Mouse (Mus musculus): ENCODE measurements around the gene Phlpp1.
"Not testable (repeated sequence)": the region's sequence is repeated elsewhere in the genome, so short reads cannot be mapped to it uniquely, and the experiment has no call there.

The Phlpp1 gene

DNA sequence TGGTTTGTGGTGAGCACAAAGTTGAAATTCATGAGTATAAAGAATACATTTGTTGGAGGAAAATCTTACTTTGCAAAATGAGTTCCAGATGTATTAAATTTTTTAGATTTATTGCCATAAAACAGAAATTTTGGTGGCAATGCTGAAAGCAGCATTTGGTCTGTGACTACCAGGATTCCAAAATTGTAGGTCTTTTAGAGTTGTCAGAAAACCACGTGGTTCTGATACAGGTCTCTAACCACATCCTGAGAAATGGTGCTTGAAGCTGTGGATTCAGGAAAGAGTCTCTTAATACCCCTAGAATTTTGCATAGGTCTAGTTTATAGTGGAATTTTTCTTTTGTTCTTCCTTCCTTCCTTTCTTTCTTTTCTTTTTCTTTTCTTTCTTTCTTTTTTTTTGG is 105.3 kb downstream of the Phlpp1 start:
- in situ Hi-C loops (cut with MboI; ENCODE audit: low pct_unique_long_range_greater_than_20kb in 1 of 2, low sequenced_read_pairs in 2 of 2, unreplicated experiment in 1 of 2), result no loop called here

DNA sequence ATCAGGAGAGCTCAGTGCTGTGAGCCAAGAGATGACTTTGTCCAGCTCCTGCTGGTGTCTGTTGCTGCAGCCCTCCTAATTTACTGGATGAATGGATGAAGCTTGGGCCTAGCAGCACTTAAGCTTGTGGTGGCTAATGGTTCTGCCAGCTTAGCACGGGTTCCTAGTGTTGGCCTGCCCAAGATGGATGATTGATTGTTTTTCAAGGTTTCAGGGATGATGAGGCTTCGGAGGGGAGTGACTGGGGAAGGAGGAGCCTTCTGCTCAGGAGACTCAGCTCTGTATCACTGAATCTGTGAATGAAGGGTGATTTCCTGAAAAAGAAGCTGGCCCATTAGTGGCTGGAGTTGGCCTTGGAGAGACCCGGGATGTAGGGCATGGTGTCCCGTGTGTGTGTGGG is 105.7 kb downstream of the Phlpp1 start:
- in situ Hi-C loops (cut with MboI; ENCODE audit: low pct_unique_long_range_greater_than_20kb in 1 of 2, low sequenced_read_pairs in 2 of 2, unreplicated experiment in 1 of 2), result no loop called here

GRCm38 (mm10) chr1:106278552-106279060 is 107.1 kb downstream of the Phlpp1 start:
- in situ Hi-C loops (cut with MboI; ENCODE audit: low pct_unique_long_range_greater_than_20kb in 1 of 2, low sequenced_read_pairs in 2 of 2, unreplicated experiment in 1 of 2), result no loop called here

DNA sequence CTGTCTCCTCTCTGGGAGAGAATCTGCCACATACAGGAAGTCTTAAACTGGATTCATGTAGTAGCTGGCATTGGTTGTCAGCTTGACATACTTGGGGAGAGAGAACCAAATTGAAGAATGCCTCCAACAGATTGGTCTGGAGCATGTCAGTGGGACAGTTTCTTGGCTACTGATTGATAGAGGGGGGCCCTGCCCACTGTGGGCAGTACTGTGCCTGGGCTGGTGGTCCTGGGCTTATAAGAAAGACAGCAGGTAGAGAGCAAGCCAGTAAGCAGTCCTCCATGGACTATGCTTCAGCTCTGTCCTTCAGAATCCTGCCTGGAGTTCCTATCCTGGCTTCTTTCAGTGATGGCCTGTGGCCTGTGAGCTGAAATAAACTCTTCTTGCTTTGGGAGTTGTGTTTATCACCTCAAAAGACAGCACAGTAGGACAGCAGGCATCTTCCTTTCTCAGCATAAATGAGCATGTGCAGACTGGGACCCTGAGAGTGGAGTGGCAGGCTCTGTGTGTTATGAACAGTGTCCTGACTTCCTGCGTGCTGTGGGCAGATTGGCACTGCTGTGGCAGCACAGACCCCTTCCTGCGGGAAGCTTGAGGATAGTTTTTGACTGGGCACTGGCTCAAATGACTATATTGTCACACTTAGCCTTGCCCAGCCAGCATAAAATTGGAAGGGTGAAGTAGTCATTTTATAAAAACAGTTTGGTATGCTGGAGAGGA is 108.0 kb downstream of the Phlpp1 start:
- in situ Hi-C loops (cut with MboI; ENCODE audit: low pct_unique_long_range_greater_than_20kb in 1 of 2, low sequenced_read_pairs in 2 of 2, unreplicated experiment in 1 of 2), result no loop called here

- in situ Hi-C loops (cut with MboI; ENCODE audit: low pct_unique_long_range_greater_than_20kb in 1 of 2, low sequenced_read_pairs in 2 of 2, unreplicated experiment in 1 of 2), result no loop called here
Observed at GRCm38 (mm10) chr1:106280171-106280913, 108.8 kb downstream of the Phlpp1 start.

DNA sequence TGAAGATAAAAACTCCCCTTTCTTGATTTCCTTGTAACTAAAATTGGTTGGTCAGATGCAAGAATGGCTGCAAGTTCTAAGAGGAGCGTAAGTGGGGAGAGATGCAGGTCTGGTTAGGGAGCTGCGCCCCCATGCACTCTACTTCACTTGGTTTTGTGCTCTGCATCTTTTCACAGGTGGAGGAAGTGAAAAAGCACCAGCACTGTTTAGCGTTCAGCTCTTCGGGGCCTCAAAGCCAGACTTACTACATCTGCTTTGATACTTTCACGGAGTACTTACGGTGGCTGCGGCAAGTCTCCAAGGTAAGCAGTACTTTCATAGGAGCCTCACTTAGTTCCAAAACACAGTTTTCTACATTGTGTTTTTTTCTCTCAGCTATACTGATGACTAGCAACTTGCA is 115.3 kb downstream of the Phlpp1 start:
- in situ Hi-C loops (cut with MboI; ENCODE audit: low pct_unique_long_range_greater_than_20kb in 1 of 2, low sequenced_read_pairs in 2 of 2, unreplicated experiment in 1 of 2), result no loop called here

- in situ Hi-C loops (cut with MboI; ENCODE audit: low pct_unique_long_range_greater_than_20kb in 1 of 2, low sequenced_read_pairs in 2 of 2, unreplicated experiment in 1 of 2), result no loop called here
Observed at GRCm38 (mm10) chr1:106289065-106289464, 117.5 kb downstream of the Phlpp1 start.

- in situ Hi-C loops (cut with MboI; ENCODE audit: low pct_unique_long_range_greater_than_20kb in 1 of 2, low sequenced_read_pairs in 2 of 2, unreplicated experiment in 1 of 2), result no loop called here
Observed at GRCm38 (mm10) chr1:106289580-106289979, 118.0 kb downstream of the Phlpp1 start.

GRCm38 (mm10) chr1:106309394-106310039 is 138.0 kb downstream of the Phlpp1 start:
- in situ Hi-C loops (cut with MboI; ENCODE audit: low pct_unique_long_range_greater_than_20kb in 1 of 2, low sequenced_read_pairs in 2 of 2, unreplicated experiment in 1 of 2), result no loop called here

GRCm38 (mm10) chr1:106310285-106310684 is 138.7 kb downstream of the Phlpp1 start:
- in situ Hi-C loops (cut with MboI; ENCODE audit: low pct_unique_long_range_greater_than_20kb in 1 of 2, low sequenced_read_pairs in 2 of 2, unreplicated experiment in 1 of 2), result no loop called here

- in situ Hi-C loops (cut with MboI; ENCODE audit: low pct_unique_long_range_greater_than_20kb in 1 of 2, low sequenced_read_pairs in 2 of 2, unreplicated experiment in 1 of 2), result not testable (repeated sequence)
Observed at GRCm38 (mm10) chr1:106311830-106312229, 140.3 kb downstream of the Phlpp1 start.

GRCm38 (mm10) chr1:106314476-106314875 is 142.9 kb downstream of the Phlpp1 start:
- in situ Hi-C loops (cut with MboI; ENCODE audit: low pct_unique_long_range_greater_than_20kb in 1 of 2, low sequenced_read_pairs in 2 of 2, unreplicated experiment in 1 of 2), result no loop called here

- in situ Hi-C loops (cut with MboI; ENCODE audit: low pct_unique_long_range_greater_than_20kb in 1 of 2, low sequenced_read_pairs in 2 of 2, unreplicated experiment in 1 of 2), result no loop called here
Observed at GRCm38 (mm10) chr1:106316641-106317304, 145.2 kb downstream of the Phlpp1 start.

- in situ Hi-C loops (cut with MboI; ENCODE audit: low pct_unique_long_range_greater_than_20kb in 1 of 2, low sequenced_read_pairs in 2 of 2, unreplicated experiment in 1 of 2), result no loop called here
Observed at GRCm38 (mm10) chr1:106318341-106318740, 146.8 kb downstream of the Phlpp1 start.

GRCm38 (mm10) chr1:106320583-106320982 is 149.0 kb downstream of the Phlpp1 start:
- in situ Hi-C loops (cut with MboI; ENCODE audit: low pct_unique_long_range_greater_than_20kb in 1 of 2, low sequenced_read_pairs in 2 of 2, unreplicated experiment in 1 of 2), result no loop called here

DNA sequence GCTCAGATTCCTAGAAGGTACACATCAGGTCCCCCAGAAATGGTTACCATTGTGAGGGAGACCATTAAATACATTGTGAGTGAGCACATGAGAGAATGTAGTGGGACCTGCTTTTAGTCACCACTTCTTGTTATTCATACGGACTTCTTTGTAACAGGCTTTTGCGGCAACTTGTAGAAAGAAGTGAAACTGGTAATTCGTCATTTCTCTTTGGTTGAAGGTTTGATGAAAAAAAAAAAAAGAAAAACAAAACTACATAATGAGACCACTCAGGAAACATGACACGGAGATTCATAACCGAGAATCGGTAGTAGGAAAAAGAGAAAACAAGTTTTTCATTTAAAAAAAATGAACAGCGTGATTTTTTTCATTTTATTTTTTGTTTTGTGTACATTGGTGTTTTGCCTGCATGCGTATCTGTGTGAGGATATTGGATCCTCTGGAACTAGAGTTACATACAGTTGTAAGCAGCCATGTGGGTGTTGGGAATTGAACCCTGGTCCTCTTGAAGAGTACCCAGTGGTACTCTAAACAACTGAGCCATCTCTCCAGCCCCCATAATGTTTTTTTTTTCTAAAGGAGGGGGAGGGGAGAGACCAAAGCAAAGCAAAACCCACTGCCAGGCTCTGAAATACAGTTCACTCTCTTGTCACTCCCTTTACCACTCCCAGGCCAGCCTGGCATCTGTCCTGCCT is 150.0 kb downstream of the Phlpp1 start:
- in situ Hi-C loops (cut with MboI; ENCODE audit: low pct_unique_long_range_greater_than_20kb in 1 of 2, low sequenced_read_pairs in 2 of 2, unreplicated experiment in 1 of 2), result no loop called here

- in situ Hi-C loops (cut with MboI; ENCODE audit: low pct_unique_long_range_greater_than_20kb in 1 of 2, low sequenced_read_pairs in 2 of 2, unreplicated experiment in 1 of 2), result no loop called here
Observed at GRCm38 (mm10) chr1:106326691-106327090, 155.1 kb downstream of the Phlpp1 start.

DNA sequence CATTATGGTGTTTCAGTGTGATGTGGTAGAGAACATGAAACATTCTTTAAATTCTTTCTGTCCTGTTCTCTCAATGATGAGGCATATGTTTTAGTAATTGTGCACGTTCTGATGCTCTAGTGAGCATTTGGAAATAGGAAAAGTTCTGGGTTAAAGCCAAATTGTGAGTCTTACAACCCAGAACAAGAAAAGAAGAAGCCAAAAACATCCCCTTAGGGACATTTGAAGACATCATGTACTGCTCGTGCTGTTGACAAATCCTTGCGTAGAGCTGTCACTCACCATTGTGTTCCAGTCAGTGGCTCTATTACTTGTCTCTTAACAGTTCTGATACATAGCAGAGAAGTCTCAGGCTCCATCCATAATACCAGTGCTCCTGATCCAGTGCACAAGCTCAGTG is 170.5 kb downstream of the Phlpp1 start:
- in situ Hi-C loops (cut with MboI; ENCODE audit: low pct_unique_long_range_greater_than_20kb in 1 of 2, low sequenced_read_pairs in 2 of 2, unreplicated experiment in 1 of 2), result no loop called here

Data from mouse embryonic stem cell (cell line).